Mouse (Mus musculus): Measurements from ENCODE around the gene Wt1. TPM values are rescaled to one million over a fixed set of nuclear protein-coding genes. Genes with fewer than 3 reads are reported as not detected.

Gene Wt1
- polyA plus RNA-seq, 1 experiment from 2014 or later, result 0.49 TPM

GRCm38 (mm10) chr2:105185768-105186529, 59.6 kb downstream of the Wt1 start:
- no peak overlapping the region for H3K4me2 ChIP-seq
- no peak overlapping the region for H3K27ac ChIP-seq
- no peaks in the 10 kb centered on the region for H3K27me3 ChIP-seq
- H3K4me3 ChIP-seq (replicated peaks), result no peak overlapping the region
- no peak for ATAC-seq (ENCODE audit: insufficient number of reproducible peaks, insufficient read depth, low FRiP score, low TSS enrichment, low read depth)
- H3K4me1 ChIP-seq (replicated peaks), result no peaks in the 10 kb centered on the region
- H3K9ac ChIP-seq (replicated peaks), result no peak overlapping the region
- H3K9me3 ChIP-seq, result no peaks in the 10 kb centered on the region
- 81% methylated on average over 13 of the region's 13 CpGs for WGBS
- H3K36me3 ChIP-seq, result no peaks in the 10 kb centered on the region

- 76% methylated on average over 5 of the region's 5 CpGs for WGBS
- Histone ChIP-seq H3K4me1 (replicated peaks) (no peaks in the 10 kb centered on the region), H3K4me2 (no peak overlapping the region), H3K4me3 (replicated peaks) (no peak overlapping the region), H3K27ac (no peak overlapping the region), H3K36me3 (no peaks in the 10 kb centered on the region), H3K9ac (replicated peaks) (no peak overlapping the region), H3K9me3 (no peaks in the 10 kb centered on the region), H3K27me3 (no peaks in the 10 kb centered on the region)
- no peak for ATAC-seq (ENCODE audit: insufficient number of reproducible peaks, insufficient read depth, low FRiP score, low TSS enrichment, low read depth)
Measured at GRCm38 (mm10) chr2:105186591-105186990, 60.3 kb downstream of the Wt1 start.

GRCm38 (mm10) chr2:105188182-105188581, 61.9 kb downstream of the Wt1 start:
- Histone ChIP-seq H3K27ac (no peak overlapping the region), H3K4me1 (replicated peaks) (no peaks in the 10 kb centered on the region), H3K4me2 (no peak overlapping the region), H3K9me3 (no peaks in the 10 kb centered on the region), H3K27me3 (no peaks in the 10 kb centered on the region), H3K9ac (replicated peaks) (no peak overlapping the region), H3K4me3 (replicated peaks) (no peak overlapping the region), H3K36me3 (no peaks in the 10 kb centered on the region)
- WGBS, result 76% methylated on average over 10 of the region's 10 CpGs
- no peak for ATAC-seq (ENCODE audit: insufficient number of reproducible peaks, insufficient read depth, low FRiP score, low TSS enrichment, low read depth)

DNA sequence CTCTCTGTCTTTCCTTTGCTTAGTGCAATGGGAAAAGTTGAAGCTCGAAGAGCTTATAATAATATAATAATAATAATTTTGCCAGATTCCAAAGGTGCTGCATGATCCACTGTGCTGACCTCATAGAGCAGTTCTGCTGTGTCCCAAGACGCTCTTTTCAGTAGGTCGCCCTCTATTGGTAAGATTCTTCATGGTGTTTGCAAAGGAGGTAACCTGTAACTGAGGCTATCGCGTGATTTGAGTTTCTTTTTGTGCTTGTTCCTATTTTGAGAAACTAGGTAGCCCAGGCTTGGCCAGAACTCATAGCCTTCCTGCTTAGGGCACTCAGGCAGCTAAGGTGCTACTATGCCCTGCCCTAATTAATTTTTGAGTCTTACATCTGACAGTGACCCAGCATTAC, 63.0 kb downstream of the Wt1 start:
- ATAC-seq (ENCODE audit: insufficient number of reproducible peaks, insufficient read depth, low FRiP score, low TSS enrichment, low read depth), result no peak
- no peak overlapping the region for H3K27ac ChIP-seq
- H3K27me3 ChIP-seq, result no peaks in the 10 kb centered on the region
- no peaks in the 10 kb centered on the region for H3K36me3 ChIP-seq
- H3K9ac ChIP-seq (replicated peaks), result no peak overlapping the region
- no peaks in the 10 kb centered on the region for H3K9me3 ChIP-seq
- no peak overlapping the region for H3K4me2 ChIP-seq
- 30% methylated on average over 5 of the region's 5 CpGs for WGBS
- no peaks in the 10 kb centered on the region for H3K4me1 ChIP-seq (replicated peaks)
- no peak overlapping the region for H3K4me3 ChIP-seq (replicated peaks)

DNA sequence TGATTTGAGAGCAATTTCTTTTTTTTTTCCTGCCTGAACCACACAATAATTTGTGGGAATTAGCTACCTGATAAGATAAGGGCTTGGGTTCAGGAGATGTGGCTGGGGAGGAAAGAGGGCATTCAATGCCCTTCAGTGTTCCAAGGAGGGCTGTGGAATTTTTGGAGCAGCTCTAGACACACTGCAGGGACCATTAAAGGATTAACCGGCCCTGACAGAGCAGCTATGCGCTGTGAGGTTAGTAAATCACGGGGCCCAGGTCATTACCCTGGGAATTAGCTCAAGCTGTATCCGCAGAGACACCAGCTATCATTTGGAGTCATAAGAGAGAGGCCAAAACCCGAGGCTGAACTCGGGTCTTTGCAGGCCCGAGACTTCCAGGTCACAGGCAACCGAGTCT, 73.8 kb downstream of the Wt1 start:
- Histone ChIP-seq H3K4me3 (replicated peaks) (no peak overlapping the region), H3K27ac (no peak overlapping the region), H3K27me3 (no peaks in the 10 kb centered on the region), H3K9me3 (no peaks in the 10 kb centered on the region), H3K9ac (replicated peaks) (no peak overlapping the region), H3K36me3 (no peaks in the 10 kb centered on the region), H3K4me1 (replicated peaks) (no peaks in the 10 kb centered on the region), H3K4me2 (no peak overlapping the region)
- WGBS, result 4% methylated on average over 8 of the region's 8 CpGs
- no peak for ATAC-seq (ENCODE audit: insufficient number of reproducible peaks, insufficient read depth, low FRiP score, low TSS enrichment, low read depth)

DNA sequence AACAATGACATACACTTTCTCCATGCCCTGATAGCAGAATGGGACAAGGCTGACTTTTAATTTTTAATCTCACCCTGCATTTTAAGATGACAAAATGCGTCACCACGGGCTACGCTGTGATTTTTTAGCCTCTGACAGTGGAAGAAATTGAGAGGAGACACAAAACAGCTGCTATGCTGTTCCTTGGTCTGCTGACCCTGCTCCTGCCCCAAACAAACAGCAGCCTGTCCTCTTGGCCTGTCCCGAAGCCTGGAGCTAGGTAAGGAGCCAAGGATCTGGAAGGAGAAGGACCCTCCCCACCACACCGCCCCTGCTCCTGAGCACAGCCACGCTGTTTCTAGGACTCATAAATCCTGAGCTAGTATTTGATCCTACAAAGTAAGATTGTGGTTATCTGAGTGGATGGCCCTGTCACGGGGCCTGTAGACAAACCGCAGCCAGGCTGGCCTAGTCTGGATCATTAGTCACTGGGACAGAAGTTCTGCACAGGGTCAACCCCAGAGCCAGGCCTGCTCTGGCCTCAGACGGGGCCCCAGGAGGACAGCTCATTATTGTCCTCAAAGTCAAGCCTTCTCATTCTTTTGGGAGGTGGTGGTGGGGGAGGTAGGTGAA, 80.3 kb downstream of the Wt1 start:
- Histone ChIP-seq H3K9ac (replicated peaks) (no peak overlapping the region), H3K4me2 (no peak overlapping the region), H3K9me3 (no peaks in the 10 kb centered on the region), H3K27ac (no peak overlapping the region), H3K27me3 (peaks cover 11% of the 10 kb centered on the region), H3K4me1 (replicated peaks) (0 out of 2 replicates have a peak, but pooled peaks cover 4% of the 10 kb centered on the region), H3K36me3 (no peaks in the 10 kb centered on the region), H3K4me3 (replicated peaks) (no peak overlapping the region)
- no peak for ATAC-seq (ENCODE audit: insufficient number of reproducible peaks, insufficient read depth, low FRiP score, low TSS enrichment, low read depth)
- 36% methylated on average over 9 of the region's 9 CpGs for WGBS

DNA sequence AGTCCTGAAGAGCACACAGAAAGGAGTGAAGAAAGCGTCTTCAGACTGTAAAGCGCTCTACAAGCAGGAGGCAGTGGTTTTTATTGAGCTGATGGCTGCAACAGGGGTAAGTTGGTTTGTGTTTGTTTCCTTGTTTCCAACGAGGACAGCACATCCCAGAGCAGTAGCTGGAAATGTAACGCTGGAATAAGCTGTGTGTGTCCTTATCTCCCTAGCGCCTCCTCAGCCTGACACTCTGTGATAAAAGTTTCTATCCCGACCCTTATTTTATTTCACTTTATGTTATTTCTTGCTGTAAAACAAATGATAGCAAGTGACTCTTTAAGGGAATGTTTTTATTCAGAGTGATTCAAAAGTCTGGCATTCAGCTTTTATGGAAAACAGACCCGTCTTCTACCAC, 86.5 kb downstream of the Wt1 start:
- ATAC-seq (ENCODE audit: insufficient number of reproducible peaks, insufficient read depth, low FRiP score, low TSS enrichment, low read depth), result no peak
- Histone ChIP-seq H3K27ac (no peak overlapping the region), H3K27me3 (peaks cover 28% of the 10 kb centered on the region), H3K4me2 (no peak overlapping the region), H3K4me1 (replicated peaks) (no peaks in the 10 kb centered on the region), H3K9ac (replicated peaks) (no peak overlapping the region), H3K4me3 (replicated peaks) (no peak overlapping the region), H3K36me3 (no peaks in the 10 kb centered on the region), H3K9me3 (no peaks in the 10 kb centered on the region)
- 63% methylated on average over 7 of the region's 7 CpGs for WGBS

- Histone ChIP-seq H3K27ac (no peak overlapping the region), H3K9me3 (no peaks in the 10 kb centered on the region), H3K9ac (replicated peaks) (no peak overlapping the region), H3K27me3 (peaks cover 21% of the 10 kb centered on the region), H3K4me2 (no peak overlapping the region), H3K4me3 (replicated peaks) (no peak overlapping the region), H3K4me1 (replicated peaks) (peaks cover 6% of the 10 kb centered on the region), H3K36me3 (no peaks in the 10 kb centered on the region)
- WGBS, result 9% methylated on average over 8 of the region's 8 CpGs
- ATAC-seq (ENCODE audit: insufficient number of reproducible peaks, insufficient read depth, low FRiP score, low TSS enrichment, low read depth), result no peak
Measured at GRCm38 (mm10) chr2:105215914-105216313, 89.6 kb downstream of the Wt1 start.

GRCm38 (mm10) chr2:105219229-105219628, 92.9 kb downstream of the Wt1 start:
- Histone ChIP-seq H3K27ac (no peak overlapping the region), H3K4me2 (no peak overlapping the region), H3K36me3 (no peaks in the 10 kb centered on the region), H3K4me1 (replicated peaks) (peaks cover 10% of the 10 kb centered on the region), H3K9me3 (no peaks in the 10 kb centered on the region), H3K4me3 (replicated peaks) (no peak overlapping the region), H3K27me3 (peaks cover 11% of the 10 kb centered on the region; the same call in 1 of the 2 replicates), H3K9ac (replicated peaks) (no peak overlapping the region)
- no peak for ATAC-seq (ENCODE audit: insufficient number of reproducible peaks, insufficient read depth, low FRiP score, low TSS enrichment, low read depth)
- WGBS, result 84% methylated on average over 5 of the region's 5 CpGs

GRCm38 (mm10) chr2:105219664-105220063, 93.3 kb downstream of the Wt1 start:
- Histone ChIP-seq H3K4me3 (replicated peaks) (no peak overlapping the region), H3K4me2 (no peak overlapping the region), H3K9ac (replicated peaks) (no peak overlapping the region), H3K27ac (no peak overlapping the region), H3K4me1 (replicated peaks) (peaks cover 14% of the 10 kb centered on the region), H3K36me3 (no peaks in the 10 kb centered on the region), H3K9me3 (no peaks in the 10 kb centered on the region), H3K27me3 (peaks cover 10% of the 10 kb centered on the region; the same call in 1 of the 2 replicates)
- 51% methylated on average over 8 of the region's 8 CpGs for WGBS
- ATAC-seq (ENCODE audit: insufficient number of reproducible peaks, insufficient read depth, low FRiP score, low TSS enrichment, low read depth), result no peak

GRCm38 (mm10) chr2:105220738-105221303, 94.5 kb downstream of the Wt1 start:
- peaks cover 26% of the 10 kb centered on the region for H3K4me1 ChIP-seq (replicated peaks)
- WGBS, result 53% methylated on average over 9 of the region's 9 CpGs
- peaks cover 4% of the 10 kb centered on the region; the same call in 1 of the 2 replicates for H3K27me3 ChIP-seq
- no peak for ATAC-seq (ENCODE audit: insufficient number of reproducible peaks, insufficient read depth, low FRiP score, low TSS enrichment, low read depth)
- no peak overlapping the region for H3K4me2 ChIP-seq
- H3K36me3 ChIP-seq, result no peaks in the 10 kb centered on the region
- no peak overlapping the region for H3K9ac ChIP-seq (replicated peaks)
- 0 out of 2 replicates have a peak overlapping the region, but pooled peaks have one; percentile 35 for H3K27ac ChIP-seq
- no peak overlapping the region for H3K4me3 ChIP-seq (replicated peaks)
- H3K9me3 ChIP-seq, result no peaks in the 10 kb centered on the region
